Mouse (Mus musculus): ENCODE measurements around the gene Hs3st1.
"Not testable (repeated sequence)": the region's sequence is repeated elsewhere in the genome, so short reads cannot be mapped to it uniquely, and the experiment has no call there.

Hs3st1 gene

DNA sequence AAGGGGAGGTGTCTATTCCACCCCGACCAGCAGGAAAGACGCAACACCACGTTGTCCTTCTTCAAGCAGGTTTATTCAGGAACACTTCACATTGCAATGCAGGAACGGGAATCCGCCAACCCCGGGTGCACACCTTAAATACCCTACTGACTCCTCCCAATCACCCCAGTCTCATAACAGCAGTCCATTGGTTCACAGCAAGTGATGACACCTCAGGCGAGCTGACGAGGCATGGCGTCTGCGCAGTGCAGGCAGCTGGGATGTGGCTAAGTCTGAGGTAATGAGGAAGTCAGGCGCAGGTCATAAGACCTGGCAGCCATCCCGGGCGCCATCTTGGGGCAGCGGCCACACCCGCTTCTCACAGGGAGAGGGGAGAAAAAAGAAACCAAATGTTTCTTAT lies at the start of gene Hs3st1:
Gene Hs3st1 (minus strand): TSS at position 101 of the 400 bp plus-strand sequence.
- not testable (repeated sequence) for DNase-seq (ENCODE audit: low spot score in 2 of 2)

- no peak for DNase-seq (ENCODE audit: low spot score in 2 of 2)
Measured at GRCm38 (mm10) chr5:39804663-39805062, 49.4 kb upstream of the Hs3st1 start.

DNA sequence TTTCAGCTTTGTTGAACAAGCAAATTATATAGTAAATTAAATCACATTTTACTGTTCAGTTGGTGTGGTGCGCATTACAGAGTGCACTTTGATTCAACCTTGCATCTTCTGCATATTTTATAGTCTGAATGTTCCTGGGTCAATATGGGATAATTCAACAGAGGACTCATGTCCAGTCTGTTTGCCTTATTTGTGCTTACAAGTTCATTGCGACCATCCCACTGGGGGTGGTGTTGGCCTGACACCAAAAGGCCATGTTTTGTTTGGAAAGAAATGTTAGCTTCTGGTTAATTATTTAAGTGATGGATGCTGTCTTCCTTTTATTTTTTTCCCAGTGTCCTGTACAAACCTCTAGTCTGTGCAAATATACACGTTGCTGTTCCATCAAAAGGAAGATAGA lies 48.7 kb upstream of the Hs3st1 start:
- DNase-seq (ENCODE audit: low spot score in 2 of 2), result no peak

DNA sequence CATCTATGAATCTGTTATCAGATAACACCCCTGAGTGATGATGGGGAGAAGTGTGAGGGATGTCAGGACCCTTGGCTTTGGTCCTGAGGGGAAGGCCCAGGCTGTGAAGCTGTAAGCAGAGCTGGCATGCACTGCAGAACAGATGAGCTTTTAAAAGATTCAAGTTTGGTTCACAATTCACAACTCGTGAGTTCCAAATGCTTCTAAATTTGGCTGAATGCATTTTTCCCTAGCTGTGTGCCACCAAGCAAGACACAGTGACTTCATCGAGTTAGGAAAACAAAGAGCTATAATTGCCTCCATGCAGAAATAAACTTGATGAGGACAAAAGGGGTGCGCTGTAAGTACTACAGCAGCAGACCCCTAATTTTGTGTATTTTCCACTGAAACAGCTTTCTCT lies 48.2 kb upstream of the Hs3st1 start:
- peak in 1 of 2 experiments; percentile 7 for DNase-seq (ENCODE audit: low spot score in 2 of 2)

DNA sequence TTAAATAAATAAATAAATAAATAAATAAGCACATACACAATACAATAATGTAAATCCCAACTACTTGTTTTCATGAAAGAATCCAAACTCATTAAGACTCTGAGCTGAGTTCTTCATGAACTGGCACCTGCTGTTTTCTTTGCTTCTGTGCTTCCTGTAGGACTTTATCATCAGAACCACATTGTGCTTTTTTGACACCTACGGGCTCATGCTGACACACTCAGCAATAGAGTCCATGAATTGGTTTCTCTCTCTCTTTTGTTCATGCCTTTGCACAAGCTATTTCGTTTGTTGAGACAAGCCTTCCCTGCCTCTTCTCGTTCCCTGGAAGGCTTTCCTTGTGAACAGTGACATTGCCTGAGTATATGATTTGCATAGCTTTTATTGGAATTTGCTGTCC lies 46.8 kb upstream of the Hs3st1 start:
- no peak for DNase-seq (ENCODE audit: low spot score in 2 of 2)

GRCm38 (mm10) chr5:39777094-39777710 lies 21.9 kb upstream of the Hs3st1 start:
- no peak for DNase-seq (ENCODE audit: low spot score in 2 of 2)

DNA sequence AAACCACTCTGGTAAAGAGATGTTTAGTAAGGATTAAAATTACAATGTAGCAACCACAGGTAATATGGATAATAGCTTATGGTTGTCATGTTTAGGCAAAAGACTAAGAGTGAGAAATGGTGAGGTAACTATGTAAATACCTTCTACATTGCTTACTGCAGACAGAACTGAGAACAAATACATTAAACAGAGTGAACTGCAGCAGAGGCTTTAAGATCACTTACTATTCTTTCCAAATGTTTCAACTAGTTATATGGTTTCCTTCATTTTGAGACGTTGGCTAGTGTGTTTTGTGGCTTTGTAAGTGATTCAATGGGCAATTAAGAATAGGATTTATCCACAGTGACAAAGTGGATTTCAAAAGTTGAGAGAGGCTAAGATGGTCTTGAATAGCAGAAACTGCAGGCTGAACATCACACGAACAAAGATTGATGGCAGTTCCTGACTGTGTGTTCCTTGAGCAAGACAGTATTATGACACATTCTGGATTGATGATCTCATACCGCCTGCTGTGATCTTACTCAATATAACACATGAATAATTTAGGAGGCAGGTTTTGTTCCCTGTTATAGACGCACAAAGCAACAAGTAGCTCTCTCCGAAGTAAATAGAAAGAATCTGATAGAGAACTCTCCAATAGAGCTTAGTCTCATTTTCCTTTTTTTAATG lies 16.5 kb upstream of the Hs3st1 start:
- no peak for DNase-seq (ENCODE audit: low spot score in 2 of 2)

GRCm38 (mm10) chr5:39761682-39762456 lies 6.6 kb upstream of the Hs3st1 start:
- DNase-seq (ENCODE audit: low spot score in 2 of 2), result no peak

GRCm38 (mm10) chr5:39758890-39759475 lies 3.7 kb upstream of the Hs3st1 start:
- no peak for DNase-seq (ENCODE audit: low spot score in 2 of 2)

- no peak for DNase-seq (ENCODE audit: low spot score in 2 of 2)
Measured at GRCm38 (mm10) chr5:39736843-39737242, 18.4 kb downstream of the Hs3st1 start.

DNA sequence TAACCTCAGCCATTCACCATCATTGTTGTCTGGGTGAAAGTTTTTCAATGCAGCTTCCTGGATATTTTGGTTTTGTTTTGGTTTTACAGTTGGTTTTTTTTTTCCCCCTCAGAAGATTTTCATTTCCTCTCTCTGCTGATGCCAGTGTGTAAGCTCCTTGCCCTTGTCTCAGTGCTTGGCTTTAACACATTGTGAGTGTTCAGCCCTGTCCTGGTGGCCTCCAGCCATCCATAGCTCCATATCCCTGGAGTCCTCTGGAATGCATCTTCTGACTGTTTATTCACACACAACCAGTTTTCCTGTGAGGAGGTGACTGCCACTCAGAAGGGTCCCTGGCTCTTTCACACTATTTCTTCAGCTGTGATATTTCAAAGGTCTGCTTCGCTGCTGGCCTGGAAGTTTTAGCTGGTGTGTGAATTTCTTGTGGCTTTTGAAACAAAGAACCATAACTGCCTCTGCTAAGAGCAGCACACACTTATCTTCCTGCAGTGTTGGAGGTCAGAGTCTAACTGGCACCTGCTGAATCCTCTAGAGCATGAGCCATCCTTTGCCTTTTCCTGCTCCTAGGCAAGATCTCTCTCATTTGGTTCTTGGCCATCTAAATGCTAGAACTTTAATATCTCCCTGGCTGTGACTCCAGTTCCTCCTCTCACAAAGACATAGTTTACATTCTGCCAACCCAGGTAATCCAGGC lies 21.4 kb downstream of the Hs3st1 start:
- DNase-seq (ENCODE audit: low spot score in 2 of 2), result no peak

DNA sequence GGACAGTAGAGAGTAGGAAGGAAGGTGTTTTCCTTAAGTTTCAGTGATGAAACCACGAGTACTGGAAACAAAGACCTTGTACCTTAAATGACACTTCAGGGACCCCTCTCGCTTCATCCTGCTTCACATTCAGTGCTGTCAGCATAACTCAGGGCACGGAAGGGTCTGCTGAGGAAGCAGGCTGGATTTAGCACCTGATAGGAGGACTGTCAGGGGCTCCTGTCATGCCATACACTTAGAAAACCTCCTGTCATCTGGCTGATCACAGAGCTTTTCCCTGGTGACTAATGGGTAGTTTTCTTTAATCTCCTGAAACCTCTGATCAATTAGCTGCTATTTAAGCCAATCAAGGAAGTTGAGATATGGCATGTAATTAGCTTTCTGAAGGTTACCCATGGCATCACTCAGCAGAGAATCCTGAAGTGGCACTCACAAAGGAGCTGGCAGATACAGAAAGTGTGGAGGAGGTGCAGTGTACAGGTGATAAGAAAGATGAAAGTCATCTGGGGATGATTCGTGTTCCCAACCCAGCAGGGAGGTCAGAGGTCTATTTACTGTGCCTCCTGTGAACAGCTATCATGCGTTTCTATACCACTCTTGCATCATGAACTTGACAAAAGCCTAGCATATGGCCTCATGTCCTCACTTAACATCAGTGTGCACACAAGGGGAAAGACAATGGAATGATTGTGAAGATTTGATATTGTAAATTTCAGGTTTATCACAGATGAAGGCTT lies 22.1 kb downstream of the Hs3st1 start:
- DNase-seq (ENCODE audit: low spot score in 2 of 2), result no peak

DNA sequence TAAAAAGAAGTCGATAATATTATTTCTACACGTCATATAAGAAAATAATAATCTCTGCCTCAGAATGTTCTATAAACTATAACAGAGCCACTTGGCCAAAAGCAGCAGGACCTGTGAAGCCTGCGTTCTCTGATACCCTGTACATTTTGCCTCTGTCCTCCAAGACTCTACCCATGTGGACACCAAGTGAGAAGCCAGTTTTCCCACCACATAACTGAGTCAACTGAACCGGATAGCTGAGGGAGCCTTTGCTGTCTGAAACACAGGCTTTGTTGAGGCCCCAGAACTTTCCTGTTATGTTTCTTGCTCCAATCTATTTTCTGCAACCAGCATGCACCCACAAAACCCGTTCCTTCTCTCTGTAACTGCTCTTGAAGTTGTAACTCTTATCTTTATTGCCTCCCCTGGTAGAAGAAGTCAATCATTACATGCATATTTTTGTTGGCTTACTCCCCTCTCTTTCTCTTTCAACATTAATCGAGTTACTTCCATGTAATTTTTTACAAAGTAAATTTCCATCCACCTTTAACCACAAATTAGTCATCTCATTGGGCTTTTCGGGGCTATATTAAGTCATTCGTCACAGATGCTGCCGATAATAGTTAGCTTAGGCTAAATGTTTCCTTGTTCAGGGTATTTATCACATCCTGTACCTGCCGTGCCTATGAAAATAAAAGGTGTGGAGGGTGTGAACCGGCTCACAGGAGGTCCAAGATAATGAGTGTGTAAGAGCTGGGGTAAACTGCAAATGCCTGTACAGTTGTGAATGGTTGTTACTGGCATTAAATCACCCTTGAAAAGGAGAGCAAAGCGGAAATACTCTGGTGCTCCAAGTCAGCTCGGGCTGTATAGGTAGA lies 39.4 kb downstream of the Hs3st1 start:
- DNase-seq (ENCODE audit: low spot score in 2 of 2), result no peak

GRCm38 (mm10) chr5:39715193-39715592 lies 40.1 kb downstream of the Hs3st1 start:
- DNase-seq (ENCODE audit: low spot score in 2 of 2), result no peak

DNA sequence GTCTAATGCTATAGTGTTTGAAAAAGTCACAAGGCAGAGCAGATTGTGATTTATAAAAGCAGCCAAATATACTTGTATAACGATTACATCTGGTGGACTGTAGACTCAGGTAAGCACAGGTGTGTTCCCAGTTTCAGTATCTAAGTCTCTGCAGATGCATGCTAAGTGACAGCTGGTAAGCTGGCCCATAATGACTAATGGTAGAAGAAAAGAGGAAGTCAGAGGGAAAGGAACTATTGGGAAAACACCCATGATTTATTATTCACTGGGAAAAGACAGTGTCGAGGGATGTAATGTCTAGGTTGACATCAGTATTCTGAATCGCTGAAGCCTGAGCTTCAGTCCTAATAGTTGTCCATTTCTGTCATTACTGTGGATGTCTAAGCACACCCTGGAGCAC lies 49.7 kb downstream of the Hs3st1 start:
- DNase-seq (ENCODE audit: low spot score in 2 of 2), result no peak

DNA sequence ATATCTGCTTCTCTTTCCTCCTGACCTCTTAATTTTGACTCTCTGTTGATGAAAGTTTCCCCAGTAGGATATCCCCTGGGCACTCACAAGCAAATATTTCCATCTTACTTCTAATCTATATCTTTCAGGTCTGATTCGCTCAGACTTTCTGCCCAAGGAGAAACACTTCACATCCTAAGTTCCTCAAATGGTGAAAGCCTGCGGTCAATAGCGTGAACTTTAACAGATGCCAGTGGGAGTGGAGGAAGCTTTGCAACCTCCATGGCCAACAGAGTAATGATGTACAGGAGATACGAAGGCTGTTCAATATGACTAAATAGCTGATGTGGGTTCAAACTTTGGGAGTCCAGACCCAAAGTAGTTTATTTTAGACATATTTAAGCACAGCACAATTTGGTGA lies 94.4 kb downstream of the Hs3st1 start:
- no peak for DNase-seq (ENCODE audit: low spot score in 2 of 2)

DNA sequence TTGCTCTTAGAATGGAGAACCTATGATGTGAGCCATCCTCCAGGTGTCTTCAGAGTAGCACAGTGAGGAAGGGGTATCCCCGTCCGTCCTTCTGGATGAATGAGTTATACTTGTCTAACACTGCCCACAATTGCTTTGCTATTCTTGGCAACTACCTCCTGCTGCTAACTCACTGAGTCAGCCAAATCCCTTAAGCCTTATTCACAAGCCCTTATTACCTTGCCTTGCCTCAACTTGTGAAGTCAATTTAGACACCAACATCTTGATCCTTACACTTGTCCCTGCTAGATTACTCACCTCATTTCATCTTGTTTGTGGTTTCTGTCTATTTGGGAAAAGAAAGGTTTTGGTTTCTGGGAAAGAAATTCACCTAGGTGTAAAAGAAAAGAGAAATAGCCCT lies 95.9 kb downstream of the Hs3st1 start:
- DNase-seq (ENCODE audit: low spot score in 2 of 2), result no peak

GRCm38 (mm10) chr5:39644827-39645380 lies 110.4 kb downstream of the Hs3st1 start:
- no peak for DNase-seq (ENCODE audit: low spot score in 2 of 2)

DNA sequence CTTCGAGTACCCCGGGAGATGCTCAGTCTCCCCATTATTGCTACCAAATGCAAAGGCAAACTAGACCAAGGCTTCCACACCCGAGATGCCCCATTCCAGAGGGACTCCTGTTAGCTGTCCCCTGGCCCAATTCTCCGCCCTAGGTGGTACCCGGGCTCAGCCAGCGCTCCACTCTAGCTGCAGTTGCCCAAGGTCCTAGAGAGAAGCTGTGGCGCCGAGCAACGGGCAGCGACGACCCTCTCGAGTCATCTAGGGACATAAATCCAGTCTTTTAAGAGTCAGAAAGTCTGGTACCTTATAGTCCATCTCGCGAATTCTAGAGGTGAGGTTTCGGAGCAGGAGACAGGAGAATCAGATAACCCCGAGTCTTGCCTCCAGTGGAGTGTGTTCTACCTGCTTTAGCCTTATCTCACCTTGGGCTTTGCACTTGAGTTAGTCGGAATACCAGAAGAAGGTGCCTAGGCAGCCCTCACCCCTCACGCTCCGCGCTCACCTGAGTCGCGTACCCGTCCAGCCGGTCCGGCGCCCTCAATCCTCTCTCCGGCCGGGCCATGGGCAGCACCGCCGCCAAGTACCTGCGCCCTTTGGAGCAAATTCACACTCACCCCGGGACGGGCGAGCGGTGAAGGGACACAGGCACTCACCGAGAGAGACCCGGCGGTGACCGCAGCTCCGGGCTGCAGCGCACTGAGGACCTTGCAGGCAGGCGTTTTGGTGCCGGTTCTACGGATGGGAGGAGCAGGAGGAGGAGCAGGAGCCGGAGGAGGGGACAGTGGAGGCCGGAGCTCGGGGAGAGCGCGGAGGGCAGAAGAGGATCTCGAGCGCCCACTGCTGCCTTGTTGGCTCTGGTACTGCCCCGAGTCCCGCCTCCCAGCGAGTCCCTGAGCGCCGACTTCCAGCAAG lies 111.1 kb downstream of the Hs3st1 start:
- DNase-seq (ENCODE audit: low spot score in 2 of 2), result peak; percentile 77 to 86

All from frontal cortex, postnatal 25 days (tissue).